Mouse (Mus musculus): ENCODE results near the gene Kcnc3. TPM values are rescaled to one million over a fixed set of nuclear protein-coding genes. Genes with fewer than 3 reads are reported as not detected.

Gene Kcnc3
- polyA plus RNA-seq, 1 experiment from 2014 or later: 0.17 TPM

- peaks cover 59% of the 10 kb centered on the region for H3K27me3 ChIP-seq
- no peaks in the 10 kb centered on the region for H3K36me3 ChIP-seq
- H3K27ac ChIP-seq: no peak overlapping the region
- H3K4me1 ChIP-seq: peaks cover 17% of the 10 kb centered on the region
- no peaks in the 10 kb centered on the region for H3K9me3 ChIP-seq (replicated peaks)
- WGBS: 83% methylated on average over 10 of the region's 10 CpGs
- H3K9ac ChIP-seq: no peak overlapping the region
- no peak overlapping the region for H3K4me2 ChIP-seq
- H3K4me3 ChIP-seq (replicated peaks): no peak overlapping the region
- ATAC-seq (replicated peaks; ENCODE audit: low FRiP score): no peak
Measured at GRCm38 (mm10) chr7:44600691-44601262, 10.3 kb downstream of the Kcnc3 start.

GRCm38 (mm10) chr7:44601646-44602045 lies 11.2 kb downstream of the Kcnc3 start:
- H3K27me3 ChIP-seq: peaks cover 68% of the 10 kb centered on the region
- no peak overlapping the region for H3K4me3 ChIP-seq (replicated peaks)
- no peaks in the 10 kb centered on the region for H3K9me3 ChIP-seq (replicated peaks)
- H3K4me2 ChIP-seq: no peak overlapping the region
- no peak overlapping the region for H3K27ac ChIP-seq
- no peak overlapping the region for H3K9ac ChIP-seq
- H3K4me1 ChIP-seq: peaks cover 24% of the 10 kb centered on the region
- 14% methylated on average over 19 of the region's 19 CpGs for WGBS
- ATAC-seq (replicated peaks; ENCODE audit: low FRiP score): no peak
- H3K36me3 ChIP-seq: no peaks in the 10 kb centered on the region

- ATAC-seq (replicated peaks; ENCODE audit: low FRiP score): no peak
- Histone ChIP-seq H3K36me3 (no peaks in the 10 kb centered on the region), H3K4me3 (replicated peaks) (no peak overlapping the region), H3K27me3 (peaks cover 75% of the 10 kb centered on the region), H3K27ac (no peak overlapping the region), H3K4me2 (no peak overlapping the region), H3K9ac (no peak overlapping the region), H3K4me1 (peaks cover 24% of the 10 kb centered on the region), H3K9me3 (replicated peaks) (no peaks in the 10 kb centered on the region)
- 9% methylated on average over 11 of the region's 11 CpGs for WGBS
Measured at GRCm38 (mm10) chr7:44602443-44602842, 12.0 kb downstream of the Kcnc3 start.

- Histone ChIP-seq H3K4me3 (replicated peaks) (peak overlapping the region; percentile 41; the same call in 1 of the 2 replicates), H3K4me1 (peaks cover 24% of the 10 kb centered on the region), H3K36me3 (no peaks in the 10 kb centered on the region), H3K27me3 (peaks cover 84% of the 10 kb centered on the region), H3K9me3 (replicated peaks) (no peaks in the 10 kb centered on the region), H3K27ac (no peak overlapping the region), H3K9ac (no peak overlapping the region), H3K4me2 (peak overlapping the region; percentile 63)
- no peak for ATAC-seq (replicated peaks; ENCODE audit: low FRiP score)
- WGBS: 4% methylated on average over 20 of the region's 20 CpGs
Measured at GRCm38 (mm10) chr7:44603186-44603855, 12.9 kb downstream of the Kcnc3 start.

GRCm38 (mm10) chr7:44604139-44604606 lies 13.7 kb downstream of the Kcnc3 start:
- Histone ChIP-seq H3K36me3 (no peaks in the 10 kb centered on the region), H3K27ac (no peak overlapping the region), H3K4me1 (peaks cover 24% of the 10 kb centered on the region), H3K9me3 (replicated peaks) (no peaks in the 10 kb centered on the region), H3K27me3 (peaks cover 89% of the 10 kb centered on the region), H3K4me2 (peak overlapping the region; percentile 63), H3K9ac (no peak overlapping the region), H3K4me3 (replicated peaks) (peak overlapping the region; percentile 41)
- under 1% methylated on average over 25 of the region's 25 CpGs for WGBS
- ATAC-seq (replicated peaks; ENCODE audit: low FRiP score): peak; percentile 61

GRCm38 (mm10) chr7:44604619-44605018 lies 14.2 kb downstream of the Kcnc3 start:
- H3K27ac ChIP-seq: no peak overlapping the region
- peak overlapping the region; percentile 41 for H3K4me3 ChIP-seq (replicated peaks)
- H3K27me3 ChIP-seq: peaks cover 89% of the 10 kb centered on the region
- no peaks in the 10 kb centered on the region for H3K36me3 ChIP-seq
- H3K4me1 ChIP-seq: peaks cover 24% of the 10 kb centered on the region
- ATAC-seq (replicated peaks; ENCODE audit: low FRiP score): no peak
- H3K4me2 ChIP-seq: peak overlapping the region; percentile 63
- WGBS: 3% methylated on average over 8 of the region's 8 CpGs
- no peaks in the 10 kb centered on the region for H3K9me3 ChIP-seq (replicated peaks)
- no peak overlapping the region for H3K9ac ChIP-seq

GRCm38 (mm10) chr7:44605436-44605835 lies 15.0 kb downstream of the Kcnc3 start:
- no peak overlapping the region for H3K4me2 ChIP-seq
- no peak overlapping the region for H3K9ac ChIP-seq
- H3K4me1 ChIP-seq: peaks cover 24% of the 10 kb centered on the region
- no peak overlapping the region for H3K27ac ChIP-seq
- H3K27me3 ChIP-seq: peaks cover 84% of the 10 kb centered on the region
- no peaks in the 10 kb centered on the region for H3K36me3 ChIP-seq
- no peak overlapping the region for H3K4me3 ChIP-seq (replicated peaks)
- no peaks in the 10 kb centered on the region for H3K9me3 ChIP-seq (replicated peaks)
- ATAC-seq (replicated peaks; ENCODE audit: low FRiP score): no peak
- WGBS: 37% methylated on average over 7 of the region's 7 CpGs

- H3K4me3 ChIP-seq (replicated peaks): 0 out of 2 replicates have a peak overlapping the region, but pooled peaks have one; percentile 10
- no peaks in the 10 kb centered on the region for H3K36me3 ChIP-seq
- H3K9me3 ChIP-seq (replicated peaks): no peaks in the 10 kb centered on the region
- H3K27me3 ChIP-seq: peaks cover 75% of the 10 kb centered on the region
- ATAC-seq (replicated peaks; ENCODE audit: low FRiP score): no peak
- H3K4me1 ChIP-seq: peaks cover 24% of the 10 kb centered on the region
- no peak overlapping the region for H3K27ac ChIP-seq
- WGBS: 4% methylated on average over 29 of the region's 29 CpGs
- H3K4me2 ChIP-seq: peak overlapping the region; percentile 47
- no peak overlapping the region for H3K9ac ChIP-seq
Measured at GRCm38 (mm10) chr7:44606171-44606901, 15.9 kb downstream of the Kcnc3 start.

- Histone ChIP-seq H3K27ac (no peak overlapping the region), H3K4me1 (peaks cover 5% of the 10 kb centered on the region; the same call in 1 of the 2 replicates), H3K4me2 (no peak overlapping the region), H3K27me3 (peaks cover 57% of the 10 kb centered on the region), H3K36me3 (no peaks in the 10 kb centered on the region), H3K4me3 (replicated peaks) (no peak overlapping the region), H3K9ac (no peak overlapping the region), H3K9me3 (replicated peaks) (no peaks in the 10 kb centered on the region)
- no peak for ATAC-seq (replicated peaks; ENCODE audit: low FRiP score)
- WGBS: 75% methylated on average over 7 of the region's 7 CpGs
Measured at GRCm38 (mm10) chr7:44612192-44612591, 21.7 kb downstream of the Kcnc3 start.

- ATAC-seq (replicated peaks; ENCODE audit: low FRiP score): no peak
- H3K27ac ChIP-seq: no peak overlapping the region
- no peak overlapping the region for H3K4me3 ChIP-seq (replicated peaks)
- peaks cover 5% of the 10 kb centered on the region; the same call in 1 of the 2 replicates for H3K4me1 ChIP-seq
- H3K27me3 ChIP-seq: peaks cover 41% of the 10 kb centered on the region
- H3K9me3 ChIP-seq (replicated peaks): no peaks in the 10 kb centered on the region
- WGBS: 5% methylated on average over 20 of the region's 20 CpGs
- H3K4me2 ChIP-seq: peak overlapping the region; percentile 26; the same call in 1 of the 2 replicates
- no peaks in the 10 kb centered on the region for H3K36me3 ChIP-seq
- no peak overlapping the region for H3K9ac ChIP-seq
Measured at GRCm38 (mm10) chr7:44614041-44614688, 23.7 kb downstream of the Kcnc3 start.

- ATAC-seq (replicated peaks; ENCODE audit: low FRiP score): no peak
- Histone ChIP-seq H3K27ac (no peak overlapping the region), H3K9me3 (replicated peaks) (no peaks in the 10 kb centered on the region), H3K36me3 (no peaks in the 10 kb centered on the region), H3K9ac (no peak overlapping the region), H3K4me3 (replicated peaks) (no peak overlapping the region), H3K4me2 (no peak overlapping the region), H3K4me1 (peaks cover 5% of the 10 kb centered on the region; the same call in 1 of the 2 replicates), H3K27me3 (peaks cover 41% of the 10 kb centered on the region)
- 10% methylated on average over 10 of the region's 10 CpGs for WGBS
Measured at GRCm38 (mm10) chr7:44615309-44615708, 24.8 kb downstream of the Kcnc3 start.
